Mouse (Mus musculus): ENCODE measurements around the gene Dcx.

The Dcx gene

DNA sequence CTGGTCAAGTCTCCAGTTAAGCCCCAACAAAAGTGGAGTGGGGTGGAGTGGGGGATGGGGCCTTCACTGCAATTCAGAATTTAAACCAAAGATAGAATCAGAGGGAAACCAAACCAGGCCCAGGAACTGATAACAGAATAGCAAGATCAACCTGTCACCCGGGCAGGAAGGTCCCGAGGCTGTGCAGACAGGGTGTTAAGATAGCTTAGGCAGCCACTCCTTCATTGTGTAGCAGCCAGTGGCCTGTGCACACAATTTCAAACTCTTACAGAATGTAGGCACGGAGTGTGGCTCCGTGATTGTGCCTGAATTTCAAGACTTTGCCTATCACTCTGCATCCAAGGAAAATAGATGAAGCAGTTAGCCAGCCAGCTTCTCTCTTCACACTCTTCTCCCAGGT lies 106.6 kb downstream of the Dcx start:
- no peak for DNase-seq

DNA sequence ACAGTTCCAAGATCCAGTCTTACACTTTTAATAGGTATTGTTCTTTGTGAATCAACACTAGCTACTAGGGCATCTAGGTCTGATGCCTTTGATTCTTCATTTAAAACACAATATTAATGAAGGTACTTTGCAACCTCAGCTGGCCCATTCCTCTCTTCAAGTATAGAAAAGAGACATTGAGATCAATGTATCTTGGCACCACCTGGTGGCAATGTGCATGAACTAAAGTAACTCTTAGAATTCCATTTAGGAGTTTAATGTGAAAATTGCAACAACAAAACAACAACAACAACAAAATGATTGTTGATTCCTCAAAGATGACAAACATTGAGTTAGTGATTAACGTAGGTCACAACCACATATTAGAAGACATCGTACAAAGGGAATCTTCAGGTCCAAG lies 114.2 kb downstream of the Dcx start:
- DNase-seq = peak in 1 of 2 experiments; percentile 4

DNA sequence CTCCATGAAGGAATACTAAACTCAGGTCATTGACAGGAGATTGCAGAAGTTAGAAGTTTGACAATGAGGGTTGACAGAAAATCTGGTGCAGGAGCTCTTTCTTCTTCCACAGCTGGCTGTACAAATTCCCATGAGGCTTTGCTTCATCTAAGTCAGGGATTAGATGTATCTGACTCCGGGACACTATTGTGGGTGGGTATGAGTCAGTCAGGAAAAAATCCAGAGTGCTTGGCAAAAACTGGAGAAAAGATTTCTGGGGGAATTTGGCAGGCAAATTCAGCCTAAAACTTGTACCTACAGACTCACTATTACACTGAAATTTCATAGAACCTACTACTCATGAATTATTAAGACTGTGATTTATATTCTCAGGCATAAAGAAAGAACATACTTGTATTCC lies 117.2 kb downstream of the Dcx start:
- no peak for DNase-seq
